Mouse (Mus musculus) mouse trophoblast stem cell (cell line): Measurements from ENCODE around the gene Nipsnap2.
"Not testable (repeated sequence)": the region's sequence is repeated elsewhere in the genome, so short reads cannot be mapped to it uniquely, and the experiment has no call there.

Source experiments
- in situ Hi-C, 2 experiments: fragments of 300-500 bp; cut with MseI, MboI; formaldehyde crosslinking; loops; 2 replicates in 1 of 2; 3 replicates in 1 of 2; pipeline ENCODE4 v1.15.1; 2025

Nipsnap2 gene

DNA sequence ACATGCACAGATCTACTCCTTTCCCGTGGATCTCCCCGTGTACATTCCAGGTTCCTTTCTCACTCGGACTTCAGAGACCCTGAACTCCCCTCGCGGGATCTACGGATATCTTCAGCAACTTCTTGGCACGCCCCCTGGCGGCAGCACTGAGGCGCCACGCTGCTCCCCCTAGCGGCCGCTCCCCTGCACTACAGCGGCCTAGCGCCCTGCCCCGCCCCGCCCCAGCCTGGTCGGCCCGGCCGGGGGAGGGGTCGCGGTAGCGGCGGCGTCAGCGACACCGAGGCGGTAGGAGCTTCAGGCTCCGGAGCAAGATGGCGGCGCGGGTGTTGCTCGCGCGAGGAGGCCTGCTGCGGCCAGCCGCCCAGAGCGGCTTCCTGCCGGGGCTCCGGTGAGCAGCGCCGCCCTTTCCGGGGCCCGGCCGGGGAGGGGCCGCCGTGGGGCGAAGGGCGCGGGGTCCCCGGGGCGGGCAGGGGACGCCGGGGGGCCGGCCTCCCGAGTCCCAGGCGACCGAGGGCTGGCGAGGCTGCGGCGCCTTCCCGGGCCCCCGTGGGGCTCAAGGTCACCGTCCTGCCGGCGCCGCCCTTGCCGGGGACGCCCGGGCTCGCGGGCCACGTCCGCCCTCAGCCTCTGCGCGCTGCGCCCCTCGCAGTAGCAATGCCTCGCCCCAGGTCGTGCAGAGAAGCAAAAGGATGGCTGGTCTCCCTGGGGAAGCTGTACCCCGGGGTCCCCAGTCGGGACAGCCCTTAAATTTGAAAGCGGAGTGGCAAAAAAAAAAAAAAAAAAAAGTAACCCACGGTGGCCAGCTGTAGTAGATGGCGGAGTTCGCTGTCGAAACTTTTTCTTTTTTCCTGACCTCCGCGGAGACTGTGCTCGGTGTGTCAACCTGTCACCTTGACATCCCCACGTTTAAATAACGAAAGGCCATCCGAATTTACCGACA, at the start of gene Nipsnap2:
TSS of gene Nipsnap2 (plus strand) at position 230 of the 940 bp plus-strand sequence.
- in situ Hi-C loops: loop anchor here (10.0 kb wide), 1 partner anchor 110 kb away; no protein-coding TSS in a partner anchor

DNA sequence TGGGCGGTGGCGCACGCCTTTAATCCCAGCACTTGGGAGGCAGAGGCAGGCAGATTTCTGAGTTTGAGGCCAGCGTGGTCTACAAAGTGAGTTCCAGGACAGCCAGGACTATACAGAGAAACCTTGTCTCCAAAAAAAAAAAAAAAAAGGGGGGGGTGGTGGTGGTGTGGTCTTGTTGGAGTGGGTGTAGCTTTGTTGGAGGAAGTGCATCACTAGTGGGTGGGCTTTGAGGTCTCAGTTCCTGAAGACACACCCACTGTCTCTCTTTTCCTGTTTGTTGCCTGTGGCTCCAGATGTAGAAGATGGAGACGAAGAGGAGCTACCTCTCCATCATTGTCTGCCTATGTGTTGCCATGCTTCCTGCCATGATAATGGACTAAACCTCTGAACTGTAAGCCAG, 39.7 kb upstream of the Nipsnap2 start:
- in situ Hi-C loops: not testable (repeated sequence)

DNA sequence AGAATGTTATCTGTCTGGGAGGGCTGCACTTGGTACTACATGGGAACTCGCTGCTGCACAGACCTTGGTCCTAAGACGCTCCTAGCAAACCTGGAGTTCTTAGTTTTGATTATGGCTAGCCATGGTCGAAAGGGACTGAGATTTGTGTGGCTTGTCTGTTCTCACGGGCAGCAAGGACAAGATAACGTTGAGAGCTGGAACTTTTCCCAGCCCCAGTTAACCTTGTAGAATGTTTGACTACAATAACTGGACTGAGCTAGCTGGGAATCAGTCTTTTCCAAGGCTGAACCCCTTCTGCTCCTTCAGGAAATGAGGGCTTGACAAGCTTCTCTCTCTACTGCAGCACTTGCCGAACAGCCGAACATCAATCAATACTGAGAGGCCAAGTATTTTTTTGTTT, 37.2 kb upstream of the Nipsnap2 start:
- in situ Hi-C loops: no loop called here

DNA sequence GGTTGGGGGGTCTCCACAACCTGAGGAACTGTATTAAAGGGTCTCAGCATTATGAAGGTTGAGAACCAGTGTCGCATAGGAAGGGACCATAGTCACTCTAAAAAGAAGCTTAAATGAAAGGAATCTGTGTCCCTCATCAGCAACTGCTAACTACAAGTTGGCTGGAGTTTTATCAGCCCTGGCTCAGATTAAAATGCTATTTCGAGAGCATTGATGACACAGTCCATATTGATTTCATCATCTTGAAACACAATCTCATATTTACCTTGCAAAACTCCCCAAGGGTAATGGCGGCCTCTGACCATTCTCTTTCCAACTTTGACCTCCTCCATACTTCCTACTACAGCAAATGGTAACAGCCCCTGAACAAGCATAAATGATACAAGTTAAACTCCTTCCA, 34.3 kb upstream of the Nipsnap2 start:
- in situ Hi-C loops: no loop called here

DNA sequence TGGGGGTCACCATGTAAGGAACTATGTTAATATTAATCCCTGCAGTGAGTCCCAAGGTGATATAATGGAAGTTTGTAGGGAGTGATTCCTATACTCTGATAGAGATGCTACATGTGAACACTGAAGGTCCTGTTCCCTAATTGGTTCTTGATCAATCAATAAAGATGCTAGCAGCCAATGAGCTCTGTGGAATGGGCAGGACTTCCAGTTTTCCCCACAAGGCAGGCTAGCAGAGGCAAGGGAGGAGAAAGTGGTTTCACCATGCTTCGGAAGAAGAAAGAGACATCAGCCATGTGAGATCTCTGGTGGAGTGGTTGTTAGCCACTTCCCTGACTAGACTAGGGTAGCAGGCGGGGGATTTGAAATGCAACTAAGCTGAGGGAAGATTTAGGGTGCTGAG, 24.4 kb upstream of the Nipsnap2 start:
- in situ Hi-C loops: no loop called here

DNA sequence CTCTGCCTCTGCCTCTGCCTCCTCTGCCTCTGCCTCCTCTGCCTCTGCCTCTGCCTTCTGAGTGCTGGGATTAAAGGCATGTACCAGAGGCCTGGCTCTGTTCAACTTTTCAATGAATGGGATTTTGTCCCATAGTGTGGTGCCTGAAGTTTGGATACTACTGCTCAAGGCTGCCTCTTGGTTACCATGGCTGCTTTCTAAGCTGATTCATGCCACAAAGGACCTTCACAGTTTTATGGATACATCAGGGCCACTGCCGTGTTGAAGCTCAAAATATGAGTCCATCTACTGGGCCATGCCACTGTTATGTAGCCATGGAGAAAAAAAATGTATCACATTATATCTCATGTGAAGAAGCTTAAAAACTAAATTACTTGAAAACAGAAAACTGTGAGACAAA, 23.2 kb upstream of the Nipsnap2 start:
- in situ Hi-C loops: no loop called here

DNA sequence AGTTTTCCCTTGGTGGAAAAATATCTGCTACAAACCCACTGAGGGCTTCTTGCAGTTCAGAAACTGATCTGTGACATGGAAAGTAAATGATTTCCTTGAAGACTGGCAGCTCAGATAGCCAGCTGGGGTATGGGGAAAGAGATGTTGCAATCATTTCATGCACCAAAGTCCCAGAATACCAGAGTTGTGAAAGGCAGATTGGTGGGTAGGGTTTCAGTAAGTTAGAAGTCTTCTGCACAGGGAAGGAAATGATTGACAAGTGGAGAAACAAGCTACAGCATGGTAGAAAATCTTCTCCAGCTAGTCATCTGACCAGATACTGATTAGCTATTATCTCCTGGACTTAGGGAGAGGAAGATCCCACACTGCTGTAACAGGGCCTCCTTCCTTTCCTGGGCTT, 21.5 kb upstream of the Nipsnap2 start:
- in situ Hi-C loops: no loop called here

DNA sequence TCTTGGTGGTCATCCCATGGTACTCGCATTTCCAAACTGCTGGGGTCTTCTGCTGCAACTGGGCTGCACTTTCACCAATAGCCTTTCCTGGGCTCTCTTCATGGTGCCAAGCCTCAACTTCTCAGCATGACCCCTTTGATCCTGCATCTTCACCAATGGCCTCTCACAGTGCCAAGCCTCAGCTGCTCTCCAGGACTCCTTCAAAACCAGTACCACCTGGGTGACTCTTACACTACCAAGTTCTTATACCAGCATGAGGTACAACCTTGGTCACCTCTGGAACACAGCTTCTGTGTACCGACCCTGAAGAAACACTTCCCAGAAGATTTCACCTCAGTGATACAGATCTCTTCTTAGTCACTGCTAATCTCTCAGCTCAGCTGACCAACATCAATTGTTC, 16.5 kb upstream of the Nipsnap2 start, which contains the start of gene Sept14:
TSS of gene Sept14 (minus strand) at position 101 of the 400 bp plus-strand sequence.
- in situ Hi-C loops: no loop called here

DNA sequence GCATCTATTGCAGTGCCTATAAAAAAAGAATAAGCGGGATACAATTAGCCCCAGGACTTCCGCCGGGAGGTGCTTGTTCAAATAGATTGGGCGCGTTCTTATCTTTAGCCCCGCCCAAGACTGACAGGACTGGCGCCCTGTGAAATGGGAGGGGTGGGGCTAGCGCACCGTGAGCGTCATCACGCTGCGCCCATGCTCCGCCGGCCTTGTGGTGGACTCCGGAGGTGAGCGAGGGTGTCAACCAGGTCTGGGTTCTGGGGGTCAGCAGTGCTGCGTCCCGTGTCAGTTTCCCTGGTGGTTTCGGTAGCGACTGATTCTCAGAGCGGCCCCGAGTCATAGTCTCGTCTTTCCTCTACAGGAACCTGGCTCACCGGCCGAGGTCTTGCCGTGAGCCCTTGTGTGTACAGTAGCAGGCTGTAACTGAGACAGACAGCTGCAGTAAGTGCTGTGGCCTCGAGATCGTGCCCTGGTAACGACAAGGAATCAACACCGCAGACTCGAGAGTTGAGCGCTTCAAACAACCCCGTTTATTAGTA, 9.5 kb upstream of the Nipsnap2 start, which contains the start of gene Mrps17:
TSS of gene Mrps17 (plus strand) at position 172 of the 536 bp plus-strand sequence.
- in situ Hi-C loops: no loop called here

DNA sequence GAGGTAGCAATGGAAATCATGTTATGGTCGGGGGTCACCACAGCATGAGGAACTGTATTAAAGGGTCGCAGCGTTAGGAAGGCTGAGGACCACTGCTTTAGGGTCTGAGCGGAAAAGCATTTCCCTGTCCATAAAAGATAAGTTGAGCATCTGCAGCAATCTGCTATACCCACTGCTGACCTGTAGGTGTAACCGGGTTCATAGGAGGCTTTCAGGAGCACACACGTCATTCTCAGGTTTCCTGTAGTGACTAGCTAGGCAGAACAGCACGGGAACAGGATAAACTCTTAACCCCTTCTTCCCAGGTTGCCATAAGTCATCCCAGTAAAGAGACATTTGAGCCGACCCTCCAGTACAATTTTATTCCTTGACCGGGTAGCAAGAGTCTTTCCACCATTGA, 7.8 kb upstream of the Nipsnap2 start:
- in situ Hi-C loops: no loop called here

DNA sequence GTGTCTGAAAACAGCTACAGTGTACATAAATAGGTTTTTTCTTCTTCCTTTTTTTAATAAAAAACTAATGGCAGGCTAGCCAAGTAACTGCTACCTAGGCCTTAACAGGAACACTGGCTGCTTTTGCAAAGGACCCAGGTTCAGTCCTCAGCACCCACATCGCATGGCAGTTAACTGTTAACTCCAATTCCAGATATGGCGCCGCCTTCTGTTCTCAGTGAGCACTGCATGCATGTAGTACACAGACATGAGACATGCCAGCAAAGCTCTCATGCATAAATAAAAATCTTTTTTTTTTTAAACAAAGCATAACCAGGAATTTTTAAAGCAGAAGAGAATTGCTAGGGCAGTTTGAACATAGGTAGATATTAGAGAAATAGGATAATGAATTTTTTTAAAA, 4.7 kb upstream of the Nipsnap2 start:
- in situ Hi-C loops: loop anchor here (10.0 kb wide), 1 partner anchor 105 kb away; no protein-coding TSS in a partner anchor

DNA sequence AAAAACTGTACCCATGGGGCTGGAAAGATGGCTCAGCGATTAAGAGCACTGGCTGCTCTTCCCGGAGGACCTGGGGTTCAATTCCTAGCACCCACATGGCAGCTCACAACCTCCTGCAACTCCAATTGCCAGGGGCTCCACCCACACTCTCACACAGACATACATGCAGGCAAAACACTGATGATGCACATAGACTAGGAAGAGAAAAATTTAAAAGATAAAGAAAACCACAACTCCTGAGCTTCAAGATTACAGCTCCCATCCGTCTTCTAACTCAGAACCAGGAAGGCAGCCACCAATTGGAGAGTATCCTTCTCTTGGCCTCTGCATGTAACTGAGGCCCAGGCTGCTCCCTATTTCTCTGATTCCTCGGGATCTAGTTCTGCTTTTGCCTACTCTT, 595 bp upstream of the Nipsnap2 start:
- in situ Hi-C loops: loop anchor here (10.0 kb wide), 1 partner anchor 109 kb away; no protein-coding TSS in a partner anchor

DNA sequence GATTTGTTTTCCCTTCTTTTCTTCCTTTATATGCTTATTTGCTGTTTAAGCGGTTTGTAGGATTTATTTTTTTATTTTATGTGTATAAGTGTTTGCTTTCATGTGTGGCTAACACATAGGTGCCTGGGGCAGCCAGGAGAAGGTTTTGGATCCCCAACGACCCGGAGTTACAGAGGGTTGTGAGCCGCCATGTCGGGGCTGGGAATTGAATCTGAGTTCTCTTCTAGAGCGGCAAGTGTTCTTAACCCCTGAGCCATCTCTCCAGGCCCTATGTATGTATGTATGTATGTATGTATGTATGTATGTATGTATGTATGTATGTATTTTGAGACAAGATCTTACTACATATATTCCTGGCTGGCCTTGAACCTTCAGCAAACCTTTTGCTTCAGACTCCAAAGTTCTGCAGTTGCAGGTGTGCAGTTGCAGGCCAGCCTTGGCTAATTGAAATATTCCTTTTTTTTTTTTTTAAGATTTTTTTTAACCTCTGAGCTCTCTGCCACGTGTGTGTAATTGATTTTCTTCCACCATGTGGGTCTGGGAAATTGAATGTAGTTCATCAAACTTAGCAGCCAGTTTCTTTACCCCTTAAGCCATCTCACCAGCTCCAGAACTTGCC, 1.0 kb downstream of the Nipsnap2 start:
- in situ Hi-C loops: loop anchor here (10.0 kb wide), 1 partner anchor 111 kb away; no protein-coding TSS in a partner anchor

DNA sequence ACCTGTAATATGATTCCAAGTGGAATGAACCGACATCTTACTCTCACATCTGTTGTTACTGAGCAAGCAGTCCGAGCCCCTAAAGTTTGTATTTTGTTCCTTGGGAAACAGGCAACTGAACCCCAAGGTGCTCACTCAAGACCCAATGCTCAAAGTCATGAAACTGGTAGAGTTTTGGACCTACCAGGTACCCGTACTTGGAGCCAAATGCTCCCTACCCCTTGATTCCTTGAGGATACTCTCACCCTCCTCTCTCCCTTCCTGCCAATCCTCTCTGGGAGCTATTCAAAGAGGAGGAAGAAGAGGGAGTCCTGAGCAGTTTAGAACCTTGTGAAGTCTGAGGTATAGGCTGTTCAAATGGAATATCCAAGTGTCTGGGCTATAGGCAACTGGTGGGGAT, 1.9 kb downstream of the Nipsnap2 start:
- in situ Hi-C loops: loop anchor here (10.0 kb wide), 1 partner anchor 112 kb away; no protein-coding TSS in a partner anchor

DNA sequence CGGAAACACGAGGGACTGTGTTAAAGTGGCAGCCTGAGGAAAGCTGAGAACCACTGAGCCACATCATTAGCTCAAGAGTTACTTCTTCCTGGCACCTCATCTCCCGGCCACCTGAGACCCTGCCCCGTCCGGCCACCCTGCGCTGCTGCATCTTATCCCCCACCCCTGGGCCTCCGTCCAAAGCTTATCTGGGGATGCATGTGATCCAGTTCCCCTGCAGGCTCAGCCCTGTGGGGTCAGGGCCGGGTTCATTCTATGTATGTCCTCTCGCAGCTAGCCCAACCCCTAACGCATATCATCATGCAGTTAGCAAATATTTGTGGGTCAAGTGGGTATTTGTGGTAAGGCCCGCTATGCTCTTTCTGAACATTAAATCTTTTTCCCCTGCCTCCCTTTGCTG, 4.4 kb downstream of the Nipsnap2 start:
- in situ Hi-C loops: loop anchor here (10.0 kb wide), 1 partner anchor 114 kb away; no protein-coding TSS in a partner anchor

DNA sequence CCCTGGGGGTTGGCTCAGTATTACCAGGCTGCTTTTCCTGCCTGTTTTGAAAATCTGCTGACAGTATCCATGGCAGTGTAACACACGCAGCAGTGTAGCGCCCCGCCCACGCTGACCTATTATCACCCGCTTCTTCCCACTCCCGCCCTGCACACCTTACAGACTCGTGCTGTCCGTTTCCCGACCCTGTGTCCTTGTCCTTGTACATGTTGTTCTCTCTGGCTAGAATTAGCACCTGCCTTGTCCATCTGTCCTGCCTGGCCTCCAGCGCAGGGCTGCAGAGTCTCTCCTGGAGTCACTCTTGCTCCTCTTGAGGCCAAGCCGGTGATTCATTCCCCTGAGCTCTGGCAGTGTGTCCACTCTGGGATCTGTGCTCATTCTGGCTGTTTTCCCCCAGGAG, 5.5 kb downstream of the Nipsnap2 start:
- in situ Hi-C loops: no loop called here

DNA sequence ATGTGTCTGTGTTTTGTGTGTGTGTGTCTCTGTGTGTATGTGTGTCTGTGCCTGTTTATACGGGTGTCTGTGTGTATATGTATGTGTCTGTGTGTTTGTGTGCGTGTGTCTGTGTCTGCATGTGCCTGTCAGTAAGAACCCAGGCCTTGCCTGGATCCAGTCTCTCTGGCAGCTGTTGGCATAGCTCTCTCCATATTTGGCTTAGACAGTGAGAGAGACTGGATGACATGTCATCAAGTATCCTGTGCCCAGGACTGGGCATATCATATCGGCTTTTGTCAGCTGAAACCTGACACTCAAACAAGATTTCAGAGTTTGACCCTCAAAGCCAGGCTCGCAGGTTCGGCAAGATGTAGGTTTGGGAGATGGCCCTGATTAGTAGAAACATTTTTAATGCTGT, 6.2 kb downstream of the Nipsnap2 start:
- in situ Hi-C loops: no loop called here

DNA sequence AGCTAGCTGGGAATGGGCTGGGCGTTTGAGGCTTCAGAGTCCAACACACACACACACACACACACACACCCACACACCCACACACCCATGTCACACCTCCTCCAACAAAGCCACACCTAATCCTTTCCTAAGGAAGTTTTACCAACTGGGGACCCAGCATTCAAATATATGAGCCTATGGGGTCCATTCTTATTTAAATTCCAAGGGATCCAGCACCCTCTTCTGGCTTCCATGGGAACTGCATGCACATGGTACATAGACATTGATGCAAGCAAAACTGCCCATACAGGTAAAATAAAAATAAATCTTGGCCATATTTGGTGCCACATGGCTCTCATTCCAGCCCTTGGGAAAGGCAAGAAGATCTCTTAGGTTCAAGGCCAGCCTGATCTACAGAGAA, 16.1 kb downstream of the Nipsnap2 start:
- in situ Hi-C loops: no loop called here

DNA sequence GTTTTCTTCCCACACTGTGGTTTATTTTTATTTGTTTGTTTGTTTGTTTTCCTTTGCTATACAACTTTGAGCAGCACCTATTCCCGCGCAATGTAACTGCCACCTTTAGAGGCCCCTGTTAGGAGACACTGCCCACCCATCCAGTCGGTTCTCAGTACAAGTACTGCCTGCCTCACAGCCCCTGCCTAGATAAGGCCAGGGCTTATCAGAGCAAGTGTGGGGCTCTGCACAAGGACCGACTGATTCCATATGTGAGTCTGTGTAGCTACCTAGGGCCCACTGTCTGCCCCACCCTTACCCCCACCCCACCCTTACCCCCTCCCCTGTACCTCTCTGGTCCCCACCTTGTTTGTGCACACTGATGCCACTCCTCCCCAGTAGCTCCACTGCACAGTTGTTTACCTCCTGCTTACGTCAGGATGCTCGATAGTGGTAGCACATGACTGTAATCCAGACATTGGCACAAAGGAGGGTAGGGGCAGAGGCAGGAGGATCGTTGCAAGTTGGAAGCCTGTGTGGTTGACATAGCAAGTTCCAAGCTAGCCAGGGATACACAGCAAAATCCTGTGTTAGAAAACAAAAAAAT, 18.1 kb downstream of the Nipsnap2 start:
- in situ Hi-C loops: no loop called here

DNA sequence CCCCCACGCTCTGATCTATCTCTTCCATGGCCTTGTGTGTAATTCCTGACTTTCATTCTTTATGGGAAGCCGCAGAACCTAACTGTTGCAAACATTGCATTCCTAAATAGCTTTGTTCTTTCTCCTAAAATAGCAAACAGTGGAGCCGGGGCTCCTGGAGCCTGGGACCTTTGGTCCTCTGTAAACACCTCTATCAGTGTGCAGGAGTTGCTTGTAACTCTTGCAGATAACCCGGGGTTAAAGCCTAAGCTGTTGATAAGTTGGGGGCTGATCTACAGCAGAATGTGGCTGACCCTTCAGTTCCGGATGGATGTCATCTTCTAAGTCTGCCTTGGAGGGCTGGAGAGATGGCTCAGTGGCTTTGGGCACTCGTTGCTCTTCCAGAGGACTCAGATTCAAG, 19.2 kb downstream of the Nipsnap2 start:
- in situ Hi-C loops: no loop called here

DNA sequence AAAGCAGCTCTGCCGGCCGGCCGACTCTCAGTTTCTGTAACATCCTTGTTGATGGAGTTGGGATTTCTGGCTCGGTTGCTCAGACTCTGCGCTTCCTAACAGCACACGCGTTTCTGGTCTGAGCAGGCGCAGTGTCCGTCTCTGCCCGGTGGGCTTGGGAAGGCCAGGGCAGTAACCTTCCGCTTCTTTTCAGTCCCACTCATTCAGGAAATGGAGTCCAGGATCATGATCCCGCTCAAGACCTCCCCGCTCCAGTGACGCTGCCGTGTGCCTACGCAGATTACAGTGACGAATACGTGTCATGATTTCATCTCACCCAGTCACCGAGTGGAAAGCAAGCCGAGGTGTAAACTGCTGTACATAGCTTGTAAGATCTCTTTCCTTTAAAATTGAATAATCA, 32.0 kb downstream of the Nipsnap2 start:
- in situ Hi-C loops: no loop called here
